Mouse (Mus musculus): ENCODE results near the gene Spata5.

GRCm38 (mm10) chr3:37418341-37418740, 1.4 kb upstream of the Spata5 start:
- no peak for TF ChIP-seq CTCF (IDR thresholded peaks at IDR 0.05)
- TF ChIP-seq EP300 (IDR thresholded peaks at IDR 0.05): no peak

All from lung, postnatal 0 days (tissue).